Mouse (Mus musculus) liver, embryonic 15.5 days (tissue): ENCODE data around the gene Mcpt9. TPM values are rescaled to one million over a fixed set of nuclear protein-coding genes. Genes with fewer than 3 reads are reported as not detected.
"Not testable (repeated sequence)": the region's sequence is repeated elsewhere in the genome, so short reads cannot be mapped to it uniquely, and the experiment has no call there.

Experiments used
- ATAC-seq: fragments of 200-750 bp; cut with Nextera tagmentation; 2 replicates; pipeline ENCODE4 v1.8.0; 2017; ENCODE audit warnings: moderate number of reproducible peaks, mild to moderate bottlenecking, moderate library complexity; ENCODE audit not compliant: insufficient read depth
- H3K27ac ChIP-seq: fragments of 300-500 bp; sonication (generic); replicated peaks from 2 replicates; pipeline ENCODE4 v1.5.1; 2015; ENCODE audit warnings: mild to moderate bottlenecking, inconsistent platforms
- H3K27me3 ChIP-seq: fragments of 300-500 bp; sonication (generic); 2 replicates; pipeline ENCODE4 v1.6.1; 2015; ENCODE audit warnings: mild to moderate bottlenecking, inconsistent platforms
- H3K36me3 ChIP-seq: fragments of 300-500 bp; sonication (generic); replicated peaks from 2 replicates; pipeline ENCODE4 v1.6.1; 2015; ENCODE audit warnings: moderate library complexity, mild to moderate bottlenecking, inconsistent platforms
- H3K4me1 ChIP-seq: fragments of 300-500 bp; sonication (generic); replicated peaks from 2 replicates; pipeline ENCODE4 v1.6.1; 2015; ENCODE audit warnings: inconsistent platforms
- H3K4me2 ChIP-seq: fragments of 300-500 bp; sonication (generic); 2 replicates; pipeline ENCODE4 v1.6.1; 2015; ENCODE audit warnings: moderate library complexity, mild to moderate bottlenecking, inconsistent platforms
- H3K4me3 ChIP-seq: fragments of 300-500 bp; sonication (generic); replicated peaks from 2 replicates; pipeline ENCODE4 v1.5.1; 2015; ENCODE audit warnings: mild to moderate bottlenecking, inconsistent platforms
- H3K9ac ChIP-seq: fragments of 300-500 bp; sonication (generic); 2 replicates; pipeline ENCODE4 v1.6.1; 2015; ENCODE audit warnings: moderate library complexity, mild to moderate bottlenecking, inconsistent platforms
- H3K9me3 ChIP-seq: fragments of 300-500 bp; sonication (generic); replicated peaks from 2 replicates; pipeline ENCODE4 v1.6.1; 2016; ENCODE audit warnings: inconsistent platforms
- WGBS: fragments of 180-500 bp; shearing (Covaris S2); methylation state at CpG from one replicate; pipeline ENCODE4 v1.1.7; 2015; ENCODE audit warnings: mixed read lengths; ENCODE audit not compliant: insufficient replicate concordance; 5-methylcytosine and 5-hydroxymethylcytosine counted together
- polyA plus RNA-seq: library from polyadenylated mRNA; unstranded; fragments of >200 nt; fragmentation: Nextera tagmentation; extraction: Ambion mirVana; gene quantifications from 2 replicates; pipeline ENCODE4 v1.2.1, GENCODE M21; 2015

Gene Mcpt9
- polyA plus RNA-seq = not detected in 2 replicates

GRCm38 (mm10) chr14:56030395-56030794 lies at the start of gene Mcpt9:
Gene Mcpt9, minus strand, starts transcription at chr14:56030495.
- not testable (repeated sequence) for ATAC-seq, H3K4me2 ChIP-seq, H3K4me3 ChIP-seq, H3K36me3 ChIP-seq, H3K27ac ChIP-seq, H3K27me3 ChIP-seq, H3K9ac ChIP-seq, H3K9me3 ChIP-seq, H3K4me1 ChIP-seq
- 43% methylated on average over 3 of the region's 3 CpGs for WGBS

- not testable (repeated sequence) for H3K36me3 ChIP-seq, H3K4me3 ChIP-seq, H3K4me2 ChIP-seq, H3K27me3 ChIP-seq, H3K27ac ChIP-seq, ATAC-seq, H3K4me1 ChIP-seq, H3K9ac ChIP-seq, H3K9me3 ChIP-seq
- WGBS = 34% methylated on average over 3 of the region's 3 CpGs
These were observed 31.9 kb upstream of the Mcpt9 start, which contains the start of gene Mcpt4 for GRCm38 (mm10) chr14:56062213-56062612. Gene Mcpt4, minus strand, starts transcription at chr14:56062313.

DNA sequence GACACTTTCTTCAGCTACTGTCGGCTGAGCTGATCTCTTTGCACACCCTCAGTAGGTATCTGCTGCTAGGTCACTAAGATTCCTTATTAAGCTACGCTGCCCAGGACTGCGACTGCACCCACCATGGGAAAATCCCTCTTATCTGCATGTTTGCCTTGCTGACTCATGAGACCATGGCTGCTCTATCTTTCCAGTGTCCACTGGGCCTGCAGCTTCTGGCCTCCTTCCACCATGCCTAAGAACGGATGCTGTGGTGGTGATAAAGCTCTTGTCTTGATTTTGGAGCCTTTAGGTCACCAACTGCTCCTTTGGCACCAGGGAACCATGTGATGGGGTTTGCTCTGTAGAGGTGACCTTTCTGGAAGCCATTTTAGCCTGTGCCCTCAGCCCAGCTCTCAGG lies 27.4 kb upstream of the Mcpt9 start:
- 33% methylated on average over 4 of the region's 4 CpGs for WGBS
- Histone ChIP-seq H3K9me3 (no peaks in the 10 kb centered on the region), H3K4me3 (no peak overlapping the region), H3K36me3 (no peaks in the 10 kb centered on the region), H3K27ac (no peak overlapping the region), H3K4me2 (no peak overlapping the region), H3K9ac (no peak overlapping the region), H3K4me1 (peaks cover 5% of the 10 kb centered on the region), H3K27me3 (no peaks in the 10 kb centered on the region)
- ATAC-seq = no peak

GRCm38 (mm10) chr14:56055408-56055807 lies 25.1 kb upstream of the Mcpt9 start:
- WGBS = 45% methylated on average over 3 of the region's 3 CpGs
- Histone ChIP-seq H3K4me2 (no peak overlapping the region), H3K4me3 (no peak overlapping the region), H3K9me3 (no peaks in the 10 kb centered on the region), H3K27ac (no peak overlapping the region), H3K27me3 (no peaks in the 10 kb centered on the region; the same call in 1 of the 2 replicates), H3K36me3 (no peaks in the 10 kb centered on the region), H3K9ac (no peak overlapping the region), H3K4me1 (peaks cover 5% of the 10 kb centered on the region)
- ATAC-seq = no peak

- 22% methylated on average over 1 of the region's 1 CpGs for WGBS
- H3K9ac ChIP-seq, H3K9me3 ChIP-seq, H3K36me3 ChIP-seq, H3K4me1 ChIP-seq, H3K27me3 ChIP-seq, H3K4me3 ChIP-seq, ATAC-seq, H3K27ac ChIP-seq, H3K4me2 ChIP-seq: not testable (repeated sequence)
These were observed 11.5 kb upstream of the Mcpt9 start, which contains the start of gene Mcpt2 for GRCm38 (mm10) chr14:56041792-56042191. Gene Mcpt2, plus strand, starts transcription at chr14:56042041.

- no peak for ATAC-seq
- H3K4me3 ChIP-seq = no peak overlapping the region
- H3K9me3 ChIP-seq = no peaks in the 10 kb centered on the region
- 50% methylated on average over 2 of the region's 2 CpGs for WGBS
- H3K9ac ChIP-seq = no peak overlapping the region
- no peaks in the 10 kb centered on the region for H3K36me3 ChIP-seq
- H3K4me2 ChIP-seq = no peak overlapping the region
- H3K27ac ChIP-seq = no peak overlapping the region
- no peaks in the 10 kb centered on the region; the same call in 1 of the 2 replicates for H3K27me3 ChIP-seq
- H3K4me1 ChIP-seq = no peaks in the 10 kb centered on the region
These were observed 4.1 kb upstream of the Mcpt9 start for GRCm38 (mm10) chr14:56034433-56034832.

GRCm38 (mm10) chr14:56021305-56021704 lies 9.0 kb downstream of the Mcpt9 start:
- H3K4me3 ChIP-seq, H3K9ac ChIP-seq, H3K9me3 ChIP-seq, H3K27me3 ChIP-seq, H3K36me3 ChIP-seq: not testable (repeated sequence)
- peaks cover 22% of the 10 kb centered on the region for H3K4me1 ChIP-seq
- peak overlapping the region; percentile 54 for H3K27ac ChIP-seq
- H3K4me2 ChIP-seq = peak overlapping the region; percentile 48
- ATAC-seq = peak; percentile 97
- WGBS = 19% methylated on average over 4 of the region's 4 CpGs

DNA sequence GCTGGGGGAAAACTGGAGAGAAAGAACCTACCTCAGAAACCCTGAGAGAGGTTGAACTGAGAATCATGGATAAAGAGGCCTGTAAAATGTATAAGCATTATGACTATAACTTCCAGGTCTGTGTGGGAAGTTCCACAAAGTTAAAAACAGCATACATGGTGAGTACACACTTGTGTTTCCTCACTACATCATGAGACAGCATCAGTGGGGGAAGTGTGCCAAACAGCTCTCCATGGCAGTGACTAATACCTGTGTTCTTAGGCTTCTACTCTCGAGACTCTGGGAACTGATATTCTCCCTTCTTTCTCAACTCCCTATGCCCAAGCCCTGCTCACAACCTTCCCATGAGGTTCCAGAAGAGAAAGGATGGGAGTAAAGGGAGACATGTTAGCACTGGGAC lies 10.8 kb downstream of the Mcpt9 start:
- H3K4me3 ChIP-seq = no peak overlapping the region
- H3K27me3 ChIP-seq = peaks cover 3% of the 10 kb centered on the region; the same call in 1 of the 2 replicates
- H3K36me3 ChIP-seq = no peaks in the 10 kb centered on the region
- H3K9me3 ChIP-seq = no peaks in the 10 kb centered on the region
- H3K4me1 ChIP-seq = peaks cover 22% of the 10 kb centered on the region
- no peak overlapping the region for H3K4me2 ChIP-seq
- WGBS = 35% methylated on average over 1 of the region's 1 CpGs
- no peak overlapping the region for H3K27ac ChIP-seq
- ATAC-seq = no peak
- no peak overlapping the region for H3K9ac ChIP-seq

GRCm38 (mm10) chr14:56017671-56018070 lies 12.6 kb downstream of the Mcpt9 start, which contains the start of gene Mcpt1:
Gene Mcpt1, plus strand, starts transcription at chr14:56017971.
- ATAC-seq, H3K4me2 ChIP-seq, H3K27ac ChIP-seq, H3K9ac ChIP-seq, H3K27me3 ChIP-seq, H3K4me3 ChIP-seq, H3K36me3 ChIP-seq, H3K9me3 ChIP-seq: not testable (repeated sequence)
- WGBS = 31% methylated on average over 3 of the region's 3 CpGs
- peaks cover 21% of the 10 kb centered on the region for H3K4me1 ChIP-seq

DNA sequence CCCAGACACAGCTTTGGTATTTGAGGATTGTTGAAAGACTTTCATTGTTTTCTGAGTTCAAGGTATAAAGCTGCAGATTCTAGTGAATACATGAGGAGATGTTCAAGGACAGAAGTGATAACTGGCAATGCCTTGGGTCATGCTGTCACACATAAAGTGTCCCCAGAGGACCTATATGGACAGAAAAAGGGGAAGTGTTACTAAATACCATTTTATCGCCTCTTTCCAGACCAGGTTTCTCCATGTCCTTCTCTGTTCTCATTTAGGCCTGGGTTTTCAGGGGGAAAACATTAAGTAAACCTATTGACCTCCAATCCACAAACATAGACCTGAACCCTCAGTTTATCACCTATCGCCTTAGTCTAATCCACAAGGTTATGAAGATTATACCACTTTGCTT lies 16.4 kb downstream of the Mcpt9 start:
- Histone ChIP-seq H3K27me3 (peaks cover 6% of the 10 kb centered on the region; the same call in 1 of the 2 replicates), H3K4me1 (no peaks in the 10 kb centered on the region), H3K27ac (no peak overlapping the region), H3K9me3 (no peaks in the 10 kb centered on the region), H3K4me3 (no peak overlapping the region), H3K9ac (no peak overlapping the region), H3K4me2 (no peak overlapping the region), H3K36me3 (no peaks in the 10 kb centered on the region)
- ATAC-seq = no peak
- WGBS = 61% methylated on average over 2 of the region's 2 CpGs

DNA sequence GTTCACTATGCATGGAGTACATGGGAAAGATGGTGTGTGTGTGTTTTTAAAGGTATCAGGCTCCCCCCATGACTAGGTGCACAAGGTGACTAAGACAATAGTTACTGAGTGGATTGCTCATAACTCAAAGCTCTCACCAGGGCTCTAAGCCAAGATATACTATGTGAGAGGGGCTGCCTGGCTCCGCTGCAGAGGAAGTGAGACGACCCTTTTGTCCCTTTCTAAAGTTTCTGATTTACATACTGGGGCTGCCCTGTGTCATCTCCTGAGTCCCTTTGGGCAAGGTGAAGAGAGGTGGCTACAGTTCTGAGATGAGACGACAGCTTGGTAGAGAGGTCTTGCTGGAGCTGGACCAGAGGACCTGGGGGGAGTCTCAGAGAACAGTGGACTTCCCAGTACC lies 17.1 kb downstream of the Mcpt9 start:
- H3K27ac ChIP-seq = no peak overlapping the region
- peaks cover 6% of the 10 kb centered on the region; the same call in 1 of the 2 replicates for H3K27me3 ChIP-seq

DNA sequence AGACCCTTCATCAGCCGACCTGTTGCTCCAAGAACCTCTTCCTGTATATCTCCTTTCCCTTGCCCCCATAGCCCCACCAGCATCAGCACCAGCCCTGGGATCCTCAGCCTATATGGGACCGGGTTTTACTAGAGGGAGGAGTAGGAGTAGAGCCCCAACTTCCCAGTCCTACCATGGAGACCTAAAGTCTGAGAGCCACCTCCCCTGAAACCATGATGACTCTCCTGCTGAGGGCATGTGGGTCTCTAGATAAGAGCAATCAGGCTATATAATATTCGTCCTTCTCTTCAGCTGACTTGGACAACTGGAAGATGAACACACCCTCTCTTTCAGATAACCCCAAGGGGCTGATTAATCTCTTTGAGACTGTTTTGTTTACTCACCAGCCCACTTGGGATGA lies 42.8 kb downstream of the Mcpt9 start:
- H3K4me2 ChIP-seq, H3K4me1 ChIP-seq, H3K4me3 ChIP-seq, H3K27me3 ChIP-seq, H3K36me3 ChIP-seq, H3K27ac ChIP-seq, H3K9me3 ChIP-seq, H3K9ac ChIP-seq: not testable (repeated sequence)
- ATAC-seq = peak; percentile 72
- 43% methylated on average over 2 of the region's 3 CpGs for WGBS

More for the DNA sequence above, 17.1 kb downstream of the Mcpt9 start:
- H3K4me2 ChIP-seq = no peak overlapping the region
- no peaks in the 10 kb centered on the region for H3K36me3 ChIP-seq
- H3K4me3 ChIP-seq = no peak overlapping the region
- WGBS = 67% methylated on average over 3 of the region's 3 CpGs
- ATAC-seq = no peak
- no peaks in the 10 kb centered on the region for H3K4me1 ChIP-seq
- no peak overlapping the region for H3K9ac ChIP-seq
- no peaks in the 10 kb centered on the region for H3K9me3 ChIP-seq
